Mouse (Mus musculus) retina, embryonic 14.5 days (tissue): ENCODE data around the gene Rars2.
"Not testable (repeated sequence)": the region's sequence is repeated elsewhere in the genome, so short reads cannot be mapped to it uniquely, and the experiment has no call there.

Experiments
- DNase-seq: peaks from one replicate; pipeline ENCODE4 v3.0.0-alpha.2; 2015; ENCODE audit warnings: low spot score

Gene Rars2

GRCm38 (mm10) chr4:34614630-34615094, at the start of gene Rars2, which contains the start of gene Orc3:
Rars2 (plus strand) TSS chr4:34614957.
Orc3 (minus strand) TSS chr4:34614944.
- DNase-seq, result peak; percentile 91

DNA sequence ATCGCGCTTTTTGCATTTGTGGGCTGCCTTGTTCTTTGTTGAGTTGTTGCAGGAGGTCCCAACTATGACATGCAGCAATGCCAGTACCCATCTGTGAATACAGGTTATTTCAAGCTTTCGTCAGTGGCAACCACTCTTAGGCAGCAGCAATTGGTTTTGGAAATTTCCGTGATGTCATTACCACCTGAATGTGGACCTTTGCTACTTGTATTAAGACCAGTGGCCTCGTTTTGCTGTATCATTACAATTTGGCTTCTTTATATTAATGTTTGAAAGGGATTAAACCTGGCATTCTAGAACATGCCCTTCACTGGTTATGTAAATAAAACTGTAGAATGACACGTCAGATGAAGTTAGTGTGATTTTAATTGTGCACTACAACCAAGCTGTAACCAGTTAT, 48.5 kb upstream of the Rars2 start:
- no peak for DNase-seq

DNA sequence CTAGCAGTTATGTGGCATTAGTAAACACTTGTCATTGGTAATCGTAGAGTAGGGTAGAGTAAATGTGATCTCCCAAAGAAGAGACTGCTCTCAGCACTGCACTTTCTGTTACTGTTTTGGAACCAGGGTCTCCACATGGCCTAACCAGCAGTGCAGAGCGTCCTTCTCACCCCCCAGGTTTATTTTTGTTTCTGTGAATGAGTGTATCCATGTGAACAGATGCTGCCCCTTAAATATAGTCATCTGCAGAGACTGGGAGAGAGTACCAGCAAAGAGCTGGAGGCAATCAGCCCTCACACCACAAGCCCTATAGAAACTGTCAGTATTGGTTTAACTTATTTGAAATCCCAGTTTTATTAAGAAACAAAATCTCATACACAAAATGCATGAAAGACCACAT, 41.9 kb upstream of the Rars2 start:
- no peak for DNase-seq

DNA sequence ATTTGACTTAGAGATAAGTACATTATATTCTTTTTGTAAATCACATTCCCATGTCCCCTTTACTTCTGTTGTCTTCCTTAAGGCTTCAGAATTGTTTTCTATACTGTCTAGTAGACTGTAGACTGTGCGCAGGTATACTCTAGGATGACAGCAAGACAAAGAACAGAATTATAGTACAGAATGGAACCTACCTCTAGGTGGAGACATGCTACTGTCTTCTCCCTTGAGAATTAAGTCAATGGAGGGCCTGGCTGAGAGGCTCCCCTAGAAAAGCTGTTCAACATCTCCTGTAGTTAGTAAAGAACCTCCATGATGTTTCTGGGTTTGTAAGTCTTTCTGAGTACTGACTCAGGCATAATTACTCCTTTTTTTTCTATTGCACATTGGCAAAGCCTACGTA, 37.7 kb upstream of the Rars2 start:
- DNase-seq, result peak; percentile 40

DNA sequence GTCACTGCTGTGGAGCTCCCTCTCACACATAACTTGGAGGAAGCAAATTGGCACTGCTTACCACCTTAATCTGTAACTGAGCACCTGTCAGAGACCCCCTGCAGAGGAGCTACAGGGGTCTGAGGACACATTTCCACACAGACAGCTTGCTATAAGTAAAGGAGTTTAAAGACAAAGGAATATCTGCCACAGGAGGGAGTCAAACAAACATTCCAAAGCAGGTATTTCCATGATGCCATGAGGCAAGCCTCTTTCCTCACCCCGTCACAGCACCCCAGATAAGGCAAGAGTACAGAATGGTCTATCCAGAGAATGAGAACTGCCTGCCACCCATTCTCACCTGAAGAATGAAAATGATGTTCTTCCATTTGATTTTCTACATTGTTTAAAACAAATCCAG, 35.5 kb upstream of the Rars2 start:
- DNase-seq, result no peak

DNA sequence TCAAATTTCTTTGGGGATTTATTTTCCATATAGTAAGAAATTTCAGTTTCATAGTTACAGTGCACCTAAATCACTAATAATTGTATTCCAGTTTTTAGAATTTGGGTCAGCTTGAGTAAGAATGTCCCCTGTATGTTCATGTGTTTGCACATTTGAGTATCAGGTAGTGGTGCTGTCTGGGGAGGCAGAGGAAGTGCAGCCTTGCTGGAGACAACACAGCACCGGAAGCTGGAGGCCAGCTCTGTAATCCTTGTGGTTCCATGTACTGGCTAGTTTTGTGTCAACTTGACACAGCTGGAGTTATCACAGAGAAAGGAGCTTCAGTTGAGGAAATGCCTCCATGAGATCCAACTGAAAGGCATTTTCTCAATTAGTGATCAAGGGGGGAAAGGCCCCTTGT, 33.3 kb upstream of the Rars2 start:
- DNase-seq, result not testable (repeated sequence)

DNA sequence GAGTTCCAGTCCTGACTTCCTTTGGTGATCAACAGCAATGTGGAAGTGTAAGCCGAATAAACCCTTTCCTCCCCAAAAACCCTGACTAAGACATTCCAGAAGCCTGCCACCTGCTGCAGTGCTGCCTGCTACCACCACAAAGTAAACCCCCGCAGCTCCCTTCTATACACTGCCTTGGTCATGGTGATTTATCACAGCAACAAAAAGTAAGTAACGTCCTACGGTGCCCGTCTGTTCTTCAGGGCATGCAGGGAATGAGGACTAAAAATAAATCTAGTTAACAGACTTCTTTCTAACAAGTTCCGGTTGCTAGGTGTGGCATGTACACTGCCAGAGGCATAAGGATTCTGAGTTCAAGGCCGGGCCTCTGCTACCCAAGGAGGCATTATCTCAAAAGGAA, 32.8 kb upstream of the Rars2 start:
- DNase-seq, result no peak

- DNase-seq, result no peak
These were observed 32.3 kb upstream of the Rars2 start for GRCm38 (mm10) chr4:34582476-34582875.

DNA sequence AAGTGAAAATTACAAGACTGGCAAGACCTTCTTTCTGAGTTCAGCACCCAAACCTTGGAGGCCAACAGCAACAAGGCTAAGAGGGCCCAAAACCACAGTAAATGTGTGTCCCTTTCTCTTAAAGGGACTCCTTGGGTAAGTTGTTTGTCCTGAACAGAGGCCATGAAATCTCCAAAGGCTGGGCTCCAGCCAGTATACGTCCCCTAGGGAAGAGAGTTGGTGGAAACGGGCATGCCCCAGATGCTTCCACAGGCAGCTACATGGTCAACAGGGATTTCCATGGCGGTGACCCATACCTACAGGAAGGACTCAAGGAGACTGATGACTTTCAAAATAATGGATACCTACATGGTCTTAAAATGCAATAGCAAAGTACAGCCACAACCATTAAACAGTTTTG, 31.3 kb upstream of the Rars2 start:
- no peak for DNase-seq

- DNase-seq, result no peak
These were observed 29.7 kb upstream of the Rars2 start for GRCm38 (mm10) chr4:34584871-34585607.

DNA sequence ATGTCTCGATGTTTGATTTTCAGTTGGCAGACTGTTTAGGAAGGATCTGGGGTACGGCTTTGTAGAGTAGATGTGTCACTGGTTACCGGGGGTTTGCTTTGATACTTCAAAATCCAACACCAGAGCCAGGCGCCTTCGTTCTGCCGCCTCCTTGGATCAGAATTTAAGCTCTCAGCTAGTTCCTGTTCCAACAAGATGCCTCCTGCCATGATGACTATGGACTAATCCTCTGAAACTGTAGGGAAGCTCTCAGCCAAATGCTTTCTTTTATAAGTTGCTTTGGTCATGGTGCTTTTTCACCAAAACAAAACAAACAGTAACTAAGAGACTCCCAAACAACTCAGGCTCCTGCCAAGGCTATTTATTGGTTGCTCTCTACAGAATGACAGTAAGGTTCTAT, 11.6 kb upstream of the Rars2 start:
- no peak for DNase-seq

DNA sequence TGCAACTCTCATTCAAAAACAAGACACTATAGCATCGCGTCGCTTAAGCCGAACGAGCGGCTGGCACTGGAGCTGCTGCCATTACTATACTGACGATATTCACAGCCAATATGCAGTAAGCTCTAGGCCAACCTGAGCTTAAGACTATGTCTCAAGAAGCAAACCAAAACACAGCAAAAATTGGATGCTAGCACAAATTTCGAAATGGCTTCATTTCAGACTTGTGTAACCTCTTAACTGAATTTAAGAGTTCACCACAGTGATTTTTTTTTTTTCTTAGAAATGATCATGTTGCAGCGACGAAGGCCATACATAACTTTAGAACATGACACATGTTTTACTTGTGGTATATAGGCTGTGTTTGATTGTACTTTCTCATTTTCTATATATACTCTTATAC, 8.1 kb upstream of the Rars2 start:
- DNase-seq, result no peak

- no peak for DNase-seq
These were observed 1.1 kb upstream of the Rars2 start for GRCm38 (mm10) chr4:34613571-34614145.

- DNase-seq, result peak; percentile 12
These were observed 546 bp downstream of the Rars2 start for GRCm38 (mm10) chr4:34615303-34615702.

GRCm38 (mm10) chr4:34616146-34616545, 1.4 kb downstream of the Rars2 start:
- DNase-seq, result no peak

DNA sequence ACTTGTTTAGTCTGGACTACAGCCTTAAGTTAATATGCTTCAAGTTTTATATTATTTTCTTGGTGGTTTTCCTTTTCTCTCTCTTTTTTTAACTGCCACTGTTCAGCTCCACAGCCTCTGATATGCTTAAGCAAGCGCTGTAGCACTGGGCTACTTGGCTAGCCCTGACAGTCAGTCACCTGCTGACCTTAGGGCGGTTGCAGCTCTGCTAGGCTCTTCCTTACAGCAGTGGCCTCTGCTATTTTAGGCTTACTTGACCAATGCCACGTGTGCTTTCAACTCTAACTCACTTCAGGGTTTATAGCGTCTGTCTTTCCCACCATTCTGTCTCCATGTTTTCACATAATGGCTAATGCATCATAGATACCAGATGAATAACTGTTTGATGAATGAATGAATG, 10.8 kb downstream of the Rars2 start:
- DNase-seq, result no peak

DNA sequence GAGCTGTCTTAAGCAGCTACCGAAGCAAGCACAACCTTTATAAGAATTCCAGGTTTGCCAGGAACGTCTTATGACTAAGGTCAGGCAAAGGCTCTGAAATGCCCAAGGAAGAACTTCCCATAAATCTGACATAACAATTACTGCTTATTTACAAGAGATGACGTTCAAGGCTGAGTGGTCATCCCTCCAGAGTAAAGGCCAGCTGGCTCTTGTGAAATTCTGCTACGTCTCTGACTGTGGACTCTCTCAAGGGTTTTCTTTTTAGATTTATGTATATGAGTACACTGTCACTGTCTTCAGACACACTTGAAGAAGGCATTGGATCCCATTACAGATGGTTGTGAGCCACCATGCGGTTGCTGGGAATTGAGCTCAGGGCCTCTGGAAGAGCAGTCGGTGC, 11.6 kb downstream of the Rars2 start:
- DNase-seq, result no peak

DNA sequence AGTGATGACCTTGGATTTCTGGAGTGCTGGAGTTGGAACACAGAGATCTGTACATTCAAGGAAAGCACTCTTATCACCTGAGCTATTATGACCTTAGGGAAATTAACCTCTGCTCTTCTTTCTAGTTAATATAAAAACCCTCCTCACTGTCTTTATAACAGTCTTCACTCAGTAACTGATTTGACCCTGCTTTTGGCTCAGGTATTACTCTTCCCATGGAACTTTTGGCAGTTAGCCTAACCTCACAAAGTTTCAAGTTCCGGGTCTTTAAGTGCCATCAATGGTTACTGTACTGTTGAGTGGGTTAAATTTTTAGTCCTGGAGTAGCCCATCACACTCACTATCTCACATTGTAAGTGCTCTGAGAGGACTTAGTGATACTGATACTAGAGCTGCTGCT, 15.2 kb downstream of the Rars2 start:
- no peak for DNase-seq

DNA sequence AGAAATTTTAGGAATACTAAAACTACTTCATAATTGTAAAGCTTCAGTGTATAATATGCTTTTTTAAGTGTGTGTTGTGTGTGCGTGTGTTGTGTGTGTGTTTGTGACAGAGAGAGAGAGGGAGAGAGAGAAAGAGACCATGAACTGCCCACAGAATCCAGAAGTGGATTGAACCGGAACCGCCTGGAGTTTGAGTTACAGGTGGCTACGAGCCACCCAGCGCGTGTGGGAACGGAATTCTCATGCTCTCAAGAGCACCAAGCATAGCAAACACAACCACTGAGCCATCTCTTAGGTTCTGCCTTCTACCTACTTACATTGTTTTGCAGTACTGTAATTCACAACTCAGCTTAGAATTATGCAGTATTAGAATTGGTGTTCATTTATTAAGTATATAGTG, 19.4 kb downstream of the Rars2 start:
- no peak for DNase-seq

GRCm38 (mm10) chr4:34636036-34636435, 21.3 kb downstream of the Rars2 start:
- no peak for DNase-seq

DNA sequence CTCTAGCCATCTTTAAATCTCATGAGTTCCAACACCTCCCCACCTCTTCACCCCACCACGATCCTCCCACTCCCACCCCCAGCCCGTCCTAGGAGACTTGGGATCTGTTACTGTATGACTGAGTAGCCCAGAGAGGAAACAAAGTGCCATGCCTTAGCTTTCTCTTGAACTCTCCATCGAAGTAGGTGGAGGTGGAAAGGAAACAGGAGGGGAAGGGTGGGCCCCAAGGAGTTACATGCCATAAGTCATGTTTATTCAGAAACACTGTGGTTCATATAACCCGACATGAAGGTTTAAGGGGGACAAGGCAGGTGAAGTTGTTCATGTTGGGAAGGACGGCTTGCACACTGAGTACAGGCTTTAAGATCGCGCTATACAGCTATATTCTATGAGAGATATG, 22.6 kb downstream of the Rars2 start:
- no peak for DNase-seq

- no peak for DNase-seq
These were observed 23.1 kb downstream of the Rars2 start for GRCm38 (mm10) chr4:34637851-34638250.

GRCm38 (mm10) chr4:34639745-34640364, 25.1 kb downstream of the Rars2 start:
- DNase-seq, result no peak
